Mouse (Mus musculus): ENCODE results near the gene Mcub. TPM values are rescaled to one million over a fixed set of nuclear protein-coding genes. Genes with fewer than 3 reads are reported as not detected.

The Mcub gene
- polyA plus RNA-seq, 2 experiments, result 3.8 to 7.2 TPM

- WGBS, result 93% methylated on average over 6 of the region's 6 CpGs
- no peak overlapping the region for H3K9ac ChIP-seq (ENCODE audit: low read depth, low read length, severe bottlenecking)
- no peak overlapping the region for H3K4me2 ChIP-seq (replicated peaks; ENCODE audit: low read depth, low read length, severe bottlenecking)
- no peaks in the 10 kb centered on the region for H3K9me3 ChIP-seq (ENCODE audit: control insufficient read depth, low read length)
- H3K4me1 ChIP-seq (ENCODE audit: control insufficient read depth, insufficient read depth, low read length), result no peaks in the 10 kb centered on the region
- H3K27ac ChIP-seq (replicated peaks; ENCODE audit: low read depth, low read length), result no peak overlapping the region
- H3K4me3 ChIP-seq (replicated peaks; ENCODE audit: low read length), result no peak overlapping the region
- ATAC-seq (ENCODE audit: low FRiP score, low read depth) (no peak), DNase-seq (ENCODE audit: low spot score) (no peak)
- no peaks in the 10 kb centered on the region for H3K27me3 ChIP-seq (ENCODE audit: control insufficient read depth, insufficient read depth, low read length)
- peaks cover 90% of the 10 kb centered on the region for H3K36me3 ChIP-seq (ENCODE audit: control insufficient read depth, insufficient read depth, low read length)
- no peak for TF ChIP-seq POLR2A (IDR thresholded peaks at IDR 0.05; ENCODE audit: borderline replicate concordance, extremely low read depth, insufficient read depth, insufficient read length)
These were observed 28.5 kb upstream of the Mcub start for GRCm38 (mm10) chr3:129998526-129998925.

DNA sequence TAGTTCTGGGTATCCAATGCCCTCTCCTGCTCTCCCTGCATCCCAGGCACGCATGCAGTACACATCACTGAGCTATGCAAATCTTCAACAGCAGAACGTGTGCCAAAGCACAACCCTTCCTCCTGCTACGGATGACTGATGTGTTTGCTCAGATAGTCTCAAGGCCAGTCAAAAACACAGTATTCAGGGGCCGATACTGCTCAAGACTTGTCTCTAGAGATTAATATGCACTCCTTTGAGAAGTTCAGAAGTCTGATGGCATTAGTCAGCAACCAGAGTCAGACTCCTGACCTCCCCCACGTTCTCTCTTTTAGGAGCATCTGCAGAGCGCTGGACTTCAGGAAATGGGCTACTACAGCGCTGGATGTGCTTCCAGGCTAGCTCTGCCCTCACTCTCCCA, 28.0 kb upstream of the Mcub start:
- DNase-seq (ENCODE audit: low spot score) (no peak), ATAC-seq (ENCODE audit: low FRiP score, low read depth) (no peak)
- no peaks in the 10 kb centered on the region for H3K4me1 ChIP-seq (ENCODE audit: control insufficient read depth, insufficient read depth, low read length)
- H3K4me2 ChIP-seq (replicated peaks; ENCODE audit: low read depth, low read length, severe bottlenecking), result no peak overlapping the region
- no peaks in the 10 kb centered on the region for H3K27me3 ChIP-seq (ENCODE audit: control insufficient read depth, insufficient read depth, low read length)
- no peaks in the 10 kb centered on the region for H3K9me3 ChIP-seq (ENCODE audit: control insufficient read depth, low read length)
- H3K36me3 ChIP-seq (ENCODE audit: control insufficient read depth, insufficient read depth, low read length), result peaks cover 90% of the 10 kb centered on the region
- H3K9ac ChIP-seq (ENCODE audit: low read depth, low read length, severe bottlenecking), result no peak overlapping the region
- no peak for TF ChIP-seq POLR2A (IDR thresholded peaks at IDR 0.05; ENCODE audit: borderline replicate concordance, extremely low read depth, insufficient read depth, insufficient read length)
- WGBS, result 89% methylated on average over 7 of the region's 7 CpGs
- H3K27ac ChIP-seq (replicated peaks; ENCODE audit: low read depth, low read length), result no peak overlapping the region
- H3K4me3 ChIP-seq (replicated peaks; ENCODE audit: low read length), result no peak overlapping the region

- Histone ChIP-seq H3K36me3 (ENCODE audit: control insufficient read depth, insufficient read depth, low read length) (peaks cover 90% of the 10 kb centered on the region), H3K4me1 (ENCODE audit: control insufficient read depth, insufficient read depth, low read length) (no peaks in the 10 kb centered on the region), H3K4me2 (replicated peaks; ENCODE audit: low read depth, low read length, severe bottlenecking) (no peak overlapping the region), H3K4me3 (replicated peaks; ENCODE audit: low read length) (no peak overlapping the region), H3K9me3 (ENCODE audit: control insufficient read depth, low read length) (no peaks in the 10 kb centered on the region), H3K9ac (ENCODE audit: low read depth, low read length, severe bottlenecking) (no peak overlapping the region), H3K27me3 (ENCODE audit: control insufficient read depth, insufficient read depth, low read length) (no peaks in the 10 kb centered on the region), H3K27ac (replicated peaks; ENCODE audit: low read depth, low read length) (no peak overlapping the region)
- DNase-seq (ENCODE audit: low spot score) (no peak), ATAC-seq (ENCODE audit: low FRiP score, low read depth) (no peak)
- WGBS, result 84% methylated on average over 3 of the region's 3 CpGs
- no peak for TF ChIP-seq POLR2A (IDR thresholded peaks at IDR 0.05; ENCODE audit: borderline replicate concordance, extremely low read depth, insufficient read depth, insufficient read length)
These were observed 27.3 kb upstream of the Mcub start for GRCm38 (mm10) chr3:129997324-129997723.

- H3K9ac ChIP-seq (ENCODE audit: low read depth, low read length, severe bottlenecking), result no peak overlapping the region
- H3K27me3 ChIP-seq (ENCODE audit: control insufficient read depth, insufficient read depth, low read length), result no peaks in the 10 kb centered on the region
- TF ChIP-seq POLR2A (IDR thresholded peaks at IDR 0.05; ENCODE audit: borderline replicate concordance, extremely low read depth, insufficient read depth, insufficient read length), result no peak
- ATAC-seq (ENCODE audit: low FRiP score, low read depth) (no peak), DNase-seq (ENCODE audit: low spot score) (no peak)
- no peaks in the 10 kb centered on the region for H3K9me3 ChIP-seq (ENCODE audit: control insufficient read depth, low read length)
- no peaks in the 10 kb centered on the region for H3K4me1 ChIP-seq (ENCODE audit: control insufficient read depth, insufficient read depth, low read length)
- no peak overlapping the region for H3K4me2 ChIP-seq (replicated peaks; ENCODE audit: low read depth, low read length, severe bottlenecking)
- WGBS, result 95% methylated on average over 13 of the region's 13 CpGs
- H3K36me3 ChIP-seq (ENCODE audit: control insufficient read depth, insufficient read depth, low read length), result peaks cover 85% of the 10 kb centered on the region
- H3K4me3 ChIP-seq (replicated peaks; ENCODE audit: low read length), result no peak overlapping the region
- no peak overlapping the region for H3K27ac ChIP-seq (replicated peaks; ENCODE audit: low read depth, low read length)
These were observed 17.3 kb upstream of the Mcub start for GRCm38 (mm10) chr3:129987297-129987696.

DNA sequence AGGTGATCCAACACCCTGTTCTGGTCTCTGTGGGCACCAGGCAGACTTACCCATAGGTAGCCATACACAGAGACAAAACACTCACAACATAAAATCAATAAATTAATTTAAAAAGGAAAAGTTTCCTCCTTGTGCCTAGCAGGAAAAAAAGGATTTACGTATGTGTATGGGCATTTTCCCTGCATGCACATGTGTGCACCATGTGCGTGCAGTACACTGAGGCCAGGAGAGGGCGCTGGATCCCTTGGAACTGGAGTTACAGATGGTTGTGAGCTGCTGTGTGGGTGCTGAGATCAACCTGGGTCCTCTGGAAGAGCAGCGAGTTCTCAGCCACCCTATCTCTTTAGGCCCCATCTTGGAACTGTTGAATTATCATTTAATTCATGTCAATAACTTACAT, 15.3 kb upstream of the Mcub start:
- 89% methylated on average over 4 of the region's 4 CpGs for WGBS
- DNase-seq (ENCODE audit: low spot score) (no peak), ATAC-seq (ENCODE audit: low FRiP score, low read depth) (no peak)
- no peaks in the 10 kb centered on the region for H3K4me1 ChIP-seq (ENCODE audit: control insufficient read depth, insufficient read depth, low read length)
- no peak overlapping the region for H3K27ac ChIP-seq (replicated peaks; ENCODE audit: low read depth, low read length)
- TF ChIP-seq POLR2A (IDR thresholded peaks at IDR 0.05; ENCODE audit: borderline replicate concordance, extremely low read depth, insufficient read depth, insufficient read length), result no peak
- H3K27me3 ChIP-seq (ENCODE audit: control insufficient read depth, insufficient read depth, low read length), result no peaks in the 10 kb centered on the region
- H3K4me2 ChIP-seq (replicated peaks; ENCODE audit: low read depth, low read length, severe bottlenecking), result no peak overlapping the region
- H3K4me3 ChIP-seq (replicated peaks; ENCODE audit: low read length), result no peak overlapping the region
- H3K9ac ChIP-seq (ENCODE audit: low read depth, low read length, severe bottlenecking), result no peak overlapping the region
- H3K36me3 ChIP-seq (ENCODE audit: control insufficient read depth, insufficient read depth, low read length), result peaks cover 82% of the 10 kb centered on the region
- no peaks in the 10 kb centered on the region for H3K9me3 ChIP-seq (ENCODE audit: control insufficient read depth, low read length)

- H3K4me1 ChIP-seq (ENCODE audit: control insufficient read depth, insufficient read depth, low read length), result no peaks in the 10 kb centered on the region
- no peak overlapping the region for H3K27ac ChIP-seq (replicated peaks; ENCODE audit: low read depth, low read length)
- H3K9ac ChIP-seq (ENCODE audit: low read depth, low read length, severe bottlenecking), result no peak overlapping the region
- DNase-seq (ENCODE audit: low spot score) (no peak), ATAC-seq (ENCODE audit: low FRiP score, low read depth) (no peak)
- no peaks in the 10 kb centered on the region for H3K9me3 ChIP-seq (ENCODE audit: control insufficient read depth, low read length)
- WGBS, result 95% methylated on average over 5 of the region's 5 CpGs
- TF ChIP-seq POLR2A (IDR thresholded peaks at IDR 0.05; ENCODE audit: borderline replicate concordance, extremely low read depth, insufficient read depth, insufficient read length), result no peak
- no peak overlapping the region for H3K4me3 ChIP-seq (replicated peaks; ENCODE audit: low read length)
- H3K36me3 ChIP-seq (ENCODE audit: control insufficient read depth, insufficient read depth, low read length), result peaks cover 76% of the 10 kb centered on the region
- H3K27me3 ChIP-seq (ENCODE audit: control insufficient read depth, insufficient read depth, low read length), result no peaks in the 10 kb centered on the region
- no peak overlapping the region for H3K4me2 ChIP-seq (replicated peaks; ENCODE audit: low read depth, low read length, severe bottlenecking)
These were observed 14.8 kb upstream of the Mcub start for GRCm38 (mm10) chr3:129984797-129985196.
